Mouse (Mus musculus): Measurements from ENCODE around the gene Spg20.

DNA sequence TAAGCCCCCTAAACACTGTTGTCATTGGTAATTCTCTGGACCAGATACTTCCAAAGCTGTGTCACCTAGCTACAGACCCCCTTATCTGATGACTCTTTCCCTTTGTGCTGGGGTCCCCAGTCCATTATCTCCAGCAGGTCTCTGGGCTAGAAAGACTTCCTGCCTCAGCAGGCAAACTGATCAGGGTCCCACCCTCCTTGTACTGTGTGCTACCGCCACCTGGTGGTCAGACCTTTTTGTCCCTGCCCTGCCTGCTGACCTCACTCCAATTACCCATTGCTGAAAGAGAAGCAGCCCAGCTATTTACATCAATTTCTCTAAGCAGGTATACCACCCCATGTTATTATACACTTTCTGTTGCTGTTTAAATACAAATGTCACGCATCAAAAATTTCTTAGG is 47.5 kb upstream of the Spg20 start:
- peak; percentile 65; the same call in 1 of the 2 replicates for TF ChIP-seq CTCF (IDR thresholded peaks at IDR 0.05; ENCODE audit: borderline replicate concordance, control insufficient read depth, extremely low read depth, insufficient read depth, low read length, poor library complexity)
- TF ChIP-seq POLR2A (IDR thresholded peaks at IDR 0.05; ENCODE audit: control insufficient read depth, extremely low read depth, insufficient read depth, low read length, poor library complexity), result no peak

All from thymus, adult 2 months (tissue).